Mouse (Mus musculus) forebrain, embryonic 11.5 days (tissue): ENCODE measurements around the gene Dscaml1. TPM values are rescaled to one million over a fixed set of nuclear protein-coding genes. Genes with fewer than 3 reads are reported as not detected.

Experiments
- ATAC-seq: fragments of 200-750 bp; cut with Nextera tagmentation; replicated peaks from 2 replicates; pipeline ENCODE4 v1.8.0; 2017; ENCODE audit warnings: moderate TSS enrichment; ENCODE audit not compliant: low FRiP score
- DNase-seq: peaks from one replicate; pipeline ENCODE4 v3.0.0-alpha.2; 2017; ENCODE audit warnings: low spot score
- H3K27ac ChIP-seq: fragments of 300-500 bp; sonication (generic); 2 replicates; pipeline ENCODE4 v1.5.1; 2014; ENCODE audit warnings: low read depth, low read length
- H3K27me3 ChIP-seq: fragments of 300-500 bp; sonication (generic); 2 replicates; pipeline ENCODE4 v1.6.1; 2014; ENCODE audit warnings: mild to moderate bottlenecking, low read length, mixed read lengths; ENCODE audit not compliant: control insufficient read depth, insufficient read depth
- H3K36me3 ChIP-seq: fragments of 300-500 bp; sonication (generic); 2 replicates; pipeline ENCODE4 v1.6.1; 2014; ENCODE audit warnings: mild to moderate bottlenecking, low read length, moderate library complexity, mixed read lengths; ENCODE audit not compliant: control insufficient read depth, insufficient read depth
- H3K4me1 ChIP-seq: fragments of 300-500 bp; sonication (generic); replicated peaks from 2 replicates; pipeline ENCODE4 v1.6.1; 2014; ENCODE audit warnings: low read length, mixed read lengths; ENCODE audit not compliant: control insufficient read depth, insufficient read depth
- H3K4me2 ChIP-seq: fragments of 300-500 bp; sonication (generic); 2 replicates; pipeline ENCODE4 v1.6.1; 2014; ENCODE audit warnings: low read depth, mild to moderate bottlenecking, low read length, moderate library complexity, mixed read lengths; ENCODE audit not compliant: severe bottlenecking
- H3K4me3 ChIP-seq: fragments of 300-500 bp; sonication (generic); 2 replicates; pipeline ENCODE4 v1.5.1; 2014; ENCODE audit warnings: low read depth, low read length
- H3K9ac ChIP-seq: fragments of 300-500 bp; sonication (generic); 2 replicates; pipeline ENCODE4 v1.6.1; 2014; ENCODE audit warnings: low read length
- H3K9me3 ChIP-seq: fragments of 300-500 bp; sonication (generic); 2 replicates; pipeline ENCODE4 v1.6.1; 2016; ENCODE audit warnings: low read length, mixed read lengths; ENCODE audit not compliant: control insufficient read depth
- WGBS: fragments of 180-500 bp; shearing (Covaris S2); extraction: QIAGEN DNeasy Blood & Tissue Kit; methylation state at CpG from one replicate; pipeline ENCODE4 v1.1.7; 2014; 5-methylcytosine and 5-hydroxymethylcytosine counted together
- polyA plus RNA-seq: library from polyadenylated mRNA; unstranded; fragments of >200 nt; fragmentation: Nextera tagmentation; extraction: Ambion mirVana; gene quantifications from 2 replicates; pipeline ENCODE4 v1.2.1, GENCODE M21; 2014

Gene Dscaml1
- polyA plus RNA-seq, 1 experiment from 2014 or later: 5.4 TPM

GRCm38 (mm10) chr9:45587704-45588103 lies 161.3 kb downstream of the Dscaml1 start:
- H3K4me1 ChIP-seq: no peaks in the 10 kb centered on the region
- H3K36me3 ChIP-seq: no peaks in the 10 kb centered on the region
- no peak overlapping the region for H3K27ac ChIP-seq
- H3K4me2 ChIP-seq: no peak overlapping the region
- ATAC-seq (no peak), DNase-seq (no peak)
- H3K9ac ChIP-seq: no peak overlapping the region
- no peak overlapping the region for H3K4me3 ChIP-seq
- H3K27me3 ChIP-seq: no peaks in the 10 kb centered on the region
- H3K9me3 ChIP-seq: no peaks in the 10 kb centered on the region
- 82% methylated on average over 7 of the region's 7 CpGs for WGBS

GRCm38 (mm10) chr9:45589867-45590266 lies 163.4 kb downstream of the Dscaml1 start:
- no peaks in the 10 kb centered on the region for H3K36me3 ChIP-seq
- H3K27ac ChIP-seq: no peak overlapping the region
- ATAC-seq (no peak), DNase-seq (peak; percentile 73)
- no peaks in the 10 kb centered on the region for H3K9me3 ChIP-seq
- H3K9ac ChIP-seq: no peak overlapping the region
- no peak overlapping the region for H3K4me2 ChIP-seq
- 78% methylated on average over 3 of the region's 3 CpGs for WGBS
- H3K4me1 ChIP-seq: no peaks in the 10 kb centered on the region
- H3K27me3 ChIP-seq: no peaks in the 10 kb centered on the region
- no peak overlapping the region for H3K4me3 ChIP-seq

- ATAC-seq (no peak), DNase-seq (no peak)
- WGBS: 98% methylated on average over 2 of the region's 2 CpGs
- Histone ChIP-seq H3K4me3 (no peak overlapping the region), H3K36me3 (no peaks in the 10 kb centered on the region), H3K4me2 (no peak overlapping the region), H3K27me3 (no peaks in the 10 kb centered on the region), H3K27ac (no peak overlapping the region), H3K9ac (no peak overlapping the region), H3K4me1 (no peaks in the 10 kb centered on the region), H3K9me3 (no peaks in the 10 kb centered on the region)
Measured at GRCm38 (mm10) chr9:45591061-45591460, 164.6 kb downstream of the Dscaml1 start.

GRCm38 (mm10) chr9:45592374-45592773 lies 165.9 kb downstream of the Dscaml1 start:
- 84% methylated on average over 9 of the region's 9 CpGs for WGBS
- Histone ChIP-seq H3K9me3 (no peaks in the 10 kb centered on the region), H3K4me3 (no peak overlapping the region), H3K4me1 (no peaks in the 10 kb centered on the region), H3K27me3 (no peaks in the 10 kb centered on the region), H3K9ac (no peak overlapping the region; the same call in 1 of the 2 replicates), H3K36me3 (no peaks in the 10 kb centered on the region), H3K4me2 (no peak overlapping the region), H3K27ac (no peak overlapping the region)
- ATAC-seq (no peak), DNase-seq (no peak)

- DNase-seq (no peak), ATAC-seq (no peak)
- Histone ChIP-seq H3K4me1 (no peaks in the 10 kb centered on the region), H3K9me3 (no peaks in the 10 kb centered on the region), H3K27me3 (no peaks in the 10 kb centered on the region), H3K9ac (no peak overlapping the region), H3K4me3 (no peak overlapping the region), H3K27ac (no peak overlapping the region), H3K36me3 (no peaks in the 10 kb centered on the region), H3K4me2 (no peak overlapping the region)
- 77% methylated on average over 5 of the region's 5 CpGs for WGBS
Measured at GRCm38 (mm10) chr9:45598117-45598516, 171.7 kb downstream of the Dscaml1 start.

- no peak for DNase-seq
- Histone ChIP-seq H3K9me3 (no peaks in the 10 kb centered on the region), H3K4me3 (no peak overlapping the region), H3K36me3 (no peaks in the 10 kb centered on the region), H3K4me1 (no peaks in the 10 kb centered on the region), H3K4me2 (no peak overlapping the region), H3K9ac (no peak overlapping the region), H3K27ac (no peak overlapping the region), H3K27me3 (no peaks in the 10 kb centered on the region)
- 59% methylated on average over 4 of the region's 4 CpGs for WGBS
- no peak for ATAC-seq
Measured at GRCm38 (mm10) chr9:45599377-45599776, 172.9 kb downstream of the Dscaml1 start.

GRCm38 (mm10) chr9:45607337-45607736 lies 180.9 kb downstream of the Dscaml1 start:
- Histone ChIP-seq H3K36me3 (no peaks in the 10 kb centered on the region), H3K4me3 (no peak overlapping the region), H3K27ac (no peak overlapping the region), H3K4me2 (no peak overlapping the region), H3K9ac (no peak overlapping the region), H3K4me1 (peaks cover 11% of the 10 kb centered on the region), H3K27me3 (no peaks in the 10 kb centered on the region), H3K9me3 (no peaks in the 10 kb centered on the region)
- DNase-seq: no peak
- no peak for ATAC-seq

GRCm38 (mm10) chr9:45608097-45609031 lies 181.9 kb downstream of the Dscaml1 start:
- Histone ChIP-seq H3K9me3 (no peaks in the 10 kb centered on the region), H3K9ac (no peak overlapping the region), H3K36me3 (no peaks in the 10 kb centered on the region), H3K4me2 (0 out of 2 replicates have a peak overlapping the region, but pooled peaks have one; percentile 15), H3K27me3 (no peaks in the 10 kb centered on the region), H3K4me3 (no peak overlapping the region), H3K4me1 (peaks cover 11% of the 10 kb centered on the region), H3K27ac (peak overlapping the region; percentile 63)
- WGBS: 42% methylated on average over 13 of the region's 13 CpGs
- peak; percentile 53 for ATAC-seq
- DNase-seq: no peak
